Mouse (Mus musculus) testis, postnatal 10 days (tissue): ENCODE measurements around the gene Birc7.

Source experiments
- DNase-seq: peaks from one replicate; pipeline ENCODE4 v3.0.0; 2021; ENCODE audit warnings: low spot score

Gene Birc7

GRCm38 (mm10) chr2:180967010-180967763 lies 38.4 kb downstream of the Birc7 start, which contains the start of gene Arfgap1:
Gene Arfgap1, plus strand, starts transcription at chr2:180967225.
- peak; percentile 95 for DNase-seq

DNA sequence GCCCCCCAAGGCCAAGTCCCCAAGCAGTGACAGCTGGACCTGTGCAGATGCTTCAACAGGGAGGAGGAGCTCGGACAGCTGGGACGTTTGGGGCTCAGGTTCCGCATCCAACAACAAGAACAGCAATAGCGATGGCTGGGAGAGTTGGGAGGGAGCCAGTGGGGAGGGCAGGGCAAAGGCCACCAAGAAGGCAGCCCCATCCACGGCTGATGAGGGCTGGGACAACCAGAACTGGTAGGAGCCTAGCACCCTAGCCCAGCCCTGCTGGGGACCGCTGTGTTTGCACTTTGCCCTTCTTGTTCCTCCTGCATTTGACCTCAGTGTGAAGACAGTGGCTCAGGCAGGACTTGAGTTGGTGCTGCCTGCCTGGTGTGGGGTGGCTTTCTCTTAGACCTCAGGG lies 52.3 kb downstream of the Birc7 start:
- DNase-seq, result no peak
